In genomic region chr16:17491896-17492561, GRCm38 (mm10) we compare ENCODE assay signal across 19 mouse cellular contexts. TPM values are rescaled to one million over a fixed set of nuclear protein-coding genes. Genes with fewer than 3 reads are reported as not detected.
A peak's percentile ranks its signal among the peaks of the same experiment; 100 is the strongest.
DNase-seq lines count a peak whose midpoint lies in the region; ATAC-seq and TF ChIP-seq lines count a peak whose summit lies in the region.
"Had no signal": no experiment of that assay in that cellular context is flagged by ENCODE, and none has a peak within 500 bp of the region (broad histone marks: within the 10 kb centered on the region; RNA-seq: fewer than 3 reads in every experiment).

No protein-coding gene starts in this region.

- H3K4me1 ChIP-seq in cortical plate, adult 2 months (ENCODE audit: control insufficient read depth, insufficient read depth, low read length): peaks cover 17% of the 10 kb centered on the region
- H3K4me1 ChIP-seq in midbrain, embryonic 11.5 days (ENCODE audit: control insufficient read depth, insufficient read depth, low read length): peaks cover 11% of the 10 kb centered on the region
- peaks cover 24% of the 10 kb centered on the region for H3K4me1 ChIP-seq in heart, embryonic 10.5 days

- no peak for TF ChIP-seq POLR2A in cortical plate, adult 2 months (IDR thresholded peaks at IDR 0.05; ENCODE audit: extremely low read depth, insufficient read depth, low read length)

- TF ChIP-seq CTCF in cortical plate, adult 2 months (IDR thresholded peaks at IDR 0.05; ENCODE audit: extremely low read depth, insufficient read depth, low read length): no peak

- H3K9ac ChIP-seq in midbrain, embryonic 11.5 days (ENCODE audit: low read length): no peak overlapping the region
- H3K9ac ChIP-seq: embryonic facial prominence, embryonic 13.5 days; limb, embryonic 15.5 days; liver, postnatal 0 days; midbrain, embryonic 13.5 days had no signal

- peak; percentile 69 for DNase-seq in right cerebral cortex, adult 18-20 months
- DNase-seq in right cerebral cortex, postnatal 25 days: no peak
- DNase-seq in cerebellum, adult 8-10 months: peak; percentile 77
- DNase-seq in splenic B cell, adult 2 months (ENCODE audit: low read depth, low spot score): peak; percentile 26
- no peak for DNase-seq in midbrain, embryonic 11.5 days (ENCODE audit: low spot score, missing footprints)
- DNase-seq in heart, embryonic 10.5 days (ENCODE audit: low spot score): no peak
- DNase-seq: adrenal gland, postnatal 25 days; heart, adult 18-20 months; heart, postnatal 10 days; kidney, adult 2 months; kidney, postnatal 36 days; liver, postnatal 0 days had no signal

- H3K9me3 ChIP-seq in midbrain, embryonic 11.5 days (ENCODE audit: control insufficient read depth, low read length): no peaks in the 10 kb centered on the region
- no peaks in the 10 kb centered on the region for H3K9me3 ChIP-seq in heart, embryonic 10.5 days
- H3K9me3 ChIP-seq: embryonic facial prominence, embryonic 13.5 days; limb, embryonic 15.5 days; midbrain, embryonic 13.5 days had no signal

- WGBS in midbrain, embryonic 11.5 days: 72% methylated on average over 5 of the region's 5 CpGs
- 65% methylated on average over 5 of the region's 5 CpGs for WGBS in heart, embryonic 10.5 days

- H3K27ac ChIP-seq in cortical plate, adult 2 months (ENCODE audit: insufficient read depth, low read length): peak overlapping the region; percentile 75
- H3K27ac ChIP-seq in midbrain, embryonic 11.5 days (ENCODE audit: low read depth, low read length): no peak overlapping the region
- H3K27ac ChIP-seq in heart, embryonic 10.5 days: no peak overlapping the region
- H3K27ac ChIP-seq: embryonic facial prominence, embryonic 13.5 days; hindbrain, postnatal 0 days; limb, embryonic 15.5 days; midbrain, embryonic 13.5 days had no signal

- no peak overlapping the region for H3K4me3 ChIP-seq in cortical plate, adult 2 months (ENCODE audit: insufficient read depth, low read length)
- no peak overlapping the region for H3K4me3 ChIP-seq in midbrain, embryonic 11.5 days (ENCODE audit: low read depth, low read length)
- H3K4me3 ChIP-seq in heart, embryonic 10.5 days: no peak overlapping the region
- H3K4me3 ChIP-seq: embryonic facial prominence, embryonic 13.5 days; limb, embryonic 15.5 days; midbrain, embryonic 13.5 days; myocyte had no signal

- no peak for ATAC-seq in midbrain, embryonic 11.5 days (ENCODE audit: low FRiP score)
- ATAC-seq: activated CD4-positive, CD25-positive, alpha-beta regulatory T cell, adult 4 months; hindbrain, postnatal 0 days; liver, postnatal 0 days; midbrain, embryonic 13.5 days had no signal

- no peaks in the 10 kb centered on the region for H3K36me3 ChIP-seq in splenic B cell, adult 2 months (ENCODE audit: control insufficient read depth, insufficient read depth, low read length, poor library complexity, severe bottlenecking)
- H3K36me3 ChIP-seq in midbrain, embryonic 11.5 days (ENCODE audit: control insufficient read depth, insufficient read depth, low read length): no peaks in the 10 kb centered on the region
- peaks cover 9% of the 10 kb centered on the region; the same call in 1 of the 2 replicates for H3K36me3 ChIP-seq in heart, embryonic 10.5 days

- H3K4me2 ChIP-seq in midbrain, embryonic 11.5 days: no peak overlapping the region
- H3K4me2 ChIP-seq: embryonic facial prominence, embryonic 13.5 days; limb, embryonic 15.5 days; midbrain, embryonic 13.5 days had no signal

- no peaks in the 10 kb centered on the region for H3K27me3 ChIP-seq in splenic B cell, adult 2 months (ENCODE audit: control insufficient read depth, insufficient read depth, low read length, poor library complexity, severe bottlenecking)
- peaks cover 11% of the 10 kb centered on the region; the same call in 1 of the 2 replicates for H3K27me3 ChIP-seq in midbrain, embryonic 11.5 days (ENCODE audit: control insufficient read depth, insufficient read depth, low read length)
- peaks cover 38% of the 10 kb centered on the region for H3K27me3 ChIP-seq in heart, embryonic 10.5 days (ENCODE audit: insufficient read depth, poor library complexity, severe bottlenecking)

RNA-seq across cellular contexts. Expression of gene Aifm3, which starts 2.6 kb away (rescaled TPM):
- 233 and 286 TPM in 2 replicates for polyA plus RNA-seq in cortical plate, adult 2 months (2012; rRNA removed)
- 1.4 and 3.0 TPM in 2 replicates for polyA plus RNA-seq in midbrain, embryonic 11.5 days (2014; fragmentation: Nextera tagmentation; extraction: Ambion mirVana)
- 0.71 and 0.97 TPM in 2 replicates for polyA plus RNA-seq in heart, embryonic 10.5 days (2016; fragmentation: Nextera tagmentation; extraction: Ambion mirVana)
- polyA plus RNA-seq: activated CD4-positive, CD25-positive, alpha-beta regulatory T cell, adult 4 months had no signal

RNA-seq across cellular contexts. Expression of gene Lztr1, which starts 16.5 kb away (rescaled TPM):
- polyA plus RNA-seq in cortical plate, adult 2 months (2012; rRNA removed): 330 and 345 TPM in 2 replicates
- polyA plus RNA-seq in midbrain, embryonic 11.5 days (2014; fragmentation: Nextera tagmentation; extraction: Ambion mirVana): 70.5 and 77.2 TPM in 2 replicates
- 60.0 and 69.8 TPM in 2 replicates for polyA plus RNA-seq in heart, embryonic 10.5 days (2016; fragmentation: Nextera tagmentation; extraction: Ambion mirVana)

RNA-seq across cellular contexts. Expression of gene Thap7, which starts 38.9 kb away (rescaled TPM):
- 64.9 and 82.8 TPM in 2 replicates for polyA plus RNA-seq in cortical plate, adult 2 months (2012; rRNA removed)
- 46.7 and 47.1 TPM in 2 replicates for polyA plus RNA-seq in midbrain, embryonic 11.5 days (2014; fragmentation: Nextera tagmentation; extraction: Ambion mirVana)
- polyA plus RNA-seq in heart, embryonic 10.5 days (2016; fragmentation: Nextera tagmentation; extraction: Ambion mirVana): 40.8 and 48.4 TPM in 2 replicates

RNA-seq across cellular contexts. Expression of gene Crkl, which starts 40.2 kb away (rescaled TPM):
- polyA plus RNA-seq in cortical plate, adult 2 months (2012; rRNA removed): 22.3 and 22.8 TPM in 2 replicates
- 85.5 and 92.2 TPM in 2 replicates for polyA plus RNA-seq in midbrain, embryonic 11.5 days (2014; fragmentation: Nextera tagmentation; extraction: Ambion mirVana)
- 52.6 and 68.9 TPM in 2 replicates for polyA plus RNA-seq in heart, embryonic 10.5 days (2016; fragmentation: Nextera tagmentation; extraction: Ambion mirVana)

Comparison
In these comparisons a context has a peak if more than half of its experiments do, and no peak if none do; other contexts are left out.
1. DNase-seq: peak in right cerebral cortex, adult 18-20 months (single experiment), cerebellum, adult 8-10 months (single experiment) and splenic B cell, adult 2 months (single experiment); none in right cerebral cortex, postnatal 25 days (single experiment), midbrain, embryonic 11.5 days (single experiment) and heart, embryonic 10.5 days (single experiment).
2. RNA of gene Aifm3, which starts 2.6 kb away (polyA plus RNA-seq): 233 to 286 TPM in cortical plate, adult 2 months; 1.4 to 3.0 TPM in midbrain, embryonic 11.5 days and 0.71 to 0.97 TPM in heart, embryonic 10.5 days; every median in the first group is over 10 times any median in the second.